Mouse (Mus musculus): ENCODE data around the gene Srp14.

- no peak for TF ChIP-seq USF1 (IDR thresholded peaks at IDR 0.05; ENCODE audit: low read depth)
- TF ChIP-seq CTCF (IDR thresholded peaks at IDR 0.05; ENCODE audit: control insufficient read depth, insufficient read depth, insufficient read length): no peak
- TF ChIP-seq CEBPB (IDR thresholded peaks at IDR 0.05; ENCODE audit: low read depth): no peak
- TF ChIP-seq FOSL1 (IDR thresholded peaks at IDR 0.05; ENCODE audit: insufficient read depth, low read length, poor library complexity, severe bottlenecking): no peak
- TF ChIP-seq MAX (IDR thresholded peaks at IDR 0.05): no peak
- TF ChIP-seq MYOD1 (IDR thresholded peaks at IDR 0.05; ENCODE audit: control insufficient read depth, insufficient read length, low read depth): no peak
These were observed 1.4 kb upstream of the Srp14 start for GRCm38 (mm10) chr2:118480886-118481285.
